Mouse (Mus musculus): ENCODE measurements around the gene Cdipt. TPM values are rescaled to one million over a fixed set of nuclear protein-coding genes. Genes with fewer than 3 reads are reported as not detected.

Gene Cdipt
- polyA plus RNA-seq, 2 experiments: 32.6 to 36.4 TPM

DNA sequence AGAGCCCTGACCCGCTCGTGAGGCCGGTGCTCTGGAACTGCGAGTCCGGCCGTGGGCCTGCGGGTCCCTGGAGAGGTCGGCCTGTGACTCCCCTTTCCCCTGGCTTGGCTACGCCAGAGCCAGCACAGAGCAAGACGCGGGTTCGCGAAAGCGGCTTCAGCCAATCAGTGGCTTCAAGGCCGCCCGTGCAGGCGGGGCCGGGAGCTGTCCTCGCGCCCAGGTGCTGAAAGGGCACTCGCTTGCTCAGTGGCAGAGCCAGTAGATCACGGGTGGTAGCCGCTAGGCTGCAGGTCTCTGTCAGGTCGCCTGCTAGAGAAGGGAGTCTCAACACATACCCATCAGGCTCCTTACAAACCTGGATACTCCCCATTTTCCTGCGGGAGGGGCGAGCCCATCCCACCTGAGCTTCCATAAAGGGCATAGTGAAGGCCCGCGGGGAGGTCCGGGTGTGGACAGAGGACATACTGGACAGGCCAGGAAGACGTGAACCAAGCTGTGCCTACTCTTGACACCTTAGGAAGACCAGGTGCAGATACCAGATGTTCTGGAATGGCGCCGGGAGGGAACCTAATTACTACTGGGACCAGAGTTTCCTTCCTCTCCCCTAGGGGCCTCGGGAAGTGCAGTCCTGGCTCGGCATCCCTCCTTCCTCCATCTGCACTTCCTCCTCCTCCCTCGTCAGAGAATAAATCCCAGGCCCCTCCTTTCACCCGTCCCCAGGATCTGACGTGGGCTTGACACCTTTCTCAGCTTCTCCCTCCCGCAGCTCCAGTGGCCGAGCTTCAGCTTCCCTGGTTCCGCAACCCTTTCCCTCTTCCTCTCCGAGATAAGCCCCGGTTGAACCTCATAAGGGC, 25.7 kb upstream of the Cdipt start, which contains the start of gene Sez6l2:
Sez6l2 (plus strand) TSS at position 771 of the 854 bp plus-strand sequence.
- ATAC-seq (ENCODE audit: insufficient read depth) (peak; percentile 77), DNase-seq (ENCODE audit: low read depth in 3 of 3, low spot score in 3 of 3) (peak; percentile 64 to 68 (median 64))
- no peaks in the 10 kb centered on the region; a peak in 1 of 4 replicates for H3K4me1 ChIP-seq (replicated peaks; ENCODE audit: control insufficient read depth in 2 of 2, insufficient read depth in 2 of 2, low read length in 1 of 2)
- TF ChIP-seq CTCF (IDR thresholded peaks at IDR 0.05; ENCODE audit: low read depth) (0 out of 2 replicates have a peak, but pooled peaks have one; percentile 1), EP300 (IDR thresholded peaks at IDR 0.05; ENCODE audit: low read depth) (no peak)
- 0 out of 2 replicates have a peak within 1 kb of the TSS, but pooled peaks have one; percentile 18 for H3K9ac ChIP-seq (replicated peaks)
- WGBS (ENCODE audit: insufficient replicate concordance): 1% methylated on average over 42 of the region's 42 CpGs
- no peaks in the 10 kb centered on the region for H3K9me3 ChIP-seq (ENCODE audit: control insufficient read depth, low read length)
- peak within 1 kb of the TSS in 1 of 2 experiments; percentile 44; a peak in 3 of 4 replicates for H3K4me3 ChIP-seq (ENCODE audit: insufficient read depth in 1 of 2, low read depth in 2 of 2, low read length in 2 of 2)
- no peak within 1 kb of the TSS for H3K27ac ChIP-seq
- H3K4me2 ChIP-seq (ENCODE audit: low read depth): peak within 1 kb of the TSS; percentile 76
- peaks cover 18% of the 10 kb centered on the region for H3K27me3 ChIP-seq (ENCODE audit: control insufficient read depth, insufficient read depth, low read length)
- H3K36me3 ChIP-seq (replicated peaks; ENCODE audit: control insufficient read depth, insufficient read depth, low read depth): no peaks in the 10 kb centered on the region

GRCm38 (mm10) chr7:126950647-126951615, 24.8 kb upstream of the Cdipt start:
- TF ChIP-seq CTCF (IDR thresholded peaks at IDR 0.05; ENCODE audit: low read depth): no peak
- TF ChIP-seq EP300 (IDR thresholded peaks at IDR 0.05; ENCODE audit: low read depth): no peak
- WGBS (ENCODE audit: insufficient replicate concordance): 10% methylated on average over 26 of the region's 26 CpGs
- H3K4me3 ChIP-seq (ENCODE audit: insufficient read depth in 1 of 2, low read depth in 2 of 2, low read length in 2 of 2): no peak overlapping the region
- H3K27ac ChIP-seq: no peak overlapping the region
- peaks cover 18% of the 10 kb centered on the region for H3K27me3 ChIP-seq (ENCODE audit: control insufficient read depth, insufficient read depth, low read length)
- no peak overlapping the region for H3K4me2 ChIP-seq (ENCODE audit: low read depth)
- ATAC-seq (ENCODE audit: insufficient read depth) (no peak), DNase-seq (ENCODE audit: low read depth in 3 of 3, low spot score in 3 of 3) (no peak)
- no peaks in the 10 kb centered on the region for H3K9me3 ChIP-seq (ENCODE audit: control insufficient read depth, low read length)
- H3K4me1 ChIP-seq (replicated peaks; ENCODE audit: control insufficient read depth in 2 of 2, insufficient read depth in 2 of 2, low read length in 1 of 2): no peaks in the 10 kb centered on the region; a peak in 1 of 4 replicates
- no peak overlapping the region for H3K9ac ChIP-seq (replicated peaks)
- no peaks in the 10 kb centered on the region for H3K36me3 ChIP-seq (replicated peaks; ENCODE audit: control insufficient read depth, insufficient read depth, low read depth)

- TF ChIP-seq EP300 (IDR thresholded peaks at IDR 0.05; ENCODE audit: low read depth) (no peak), CTCF (IDR thresholded peaks at IDR 0.05; ENCODE audit: low read depth) (no peak)
- 19% methylated on average over 4 of the region's 4 CpGs for WGBS (ENCODE audit: insufficient replicate concordance)
- H3K4me3 ChIP-seq (ENCODE audit: insufficient read depth in 1 of 2, low read depth in 2 of 2, low read length in 2 of 2): no peak overlapping the region
- H3K9ac ChIP-seq (replicated peaks): no peak overlapping the region
- H3K4me1 ChIP-seq (replicated peaks; ENCODE audit: control insufficient read depth in 2 of 2, insufficient read depth in 2 of 2, low read length in 1 of 2): no peaks in the 10 kb centered on the region; a peak in 1 of 4 replicates
- no peak for ATAC-seq (ENCODE audit: insufficient read depth)
- no peaks in the 10 kb centered on the region for H3K9me3 ChIP-seq (ENCODE audit: control insufficient read depth, low read length)
- peaks cover 18% of the 10 kb centered on the region for H3K27me3 ChIP-seq (ENCODE audit: control insufficient read depth, insufficient read depth, low read length)
- H3K36me3 ChIP-seq (replicated peaks; ENCODE audit: control insufficient read depth, insufficient read depth, low read depth): no peaks in the 10 kb centered on the region
- no peak overlapping the region for H3K27ac ChIP-seq
- no peak for DNase-seq (ENCODE audit: low read depth in 3 of 3, low spot score in 3 of 3)
- no peak overlapping the region for H3K4me2 ChIP-seq (ENCODE audit: low read depth)
Measured at GRCm38 (mm10) chr7:126951741-126952140, 24.0 kb upstream of the Cdipt start.

- TF ChIP-seq CTCF (IDR thresholded peaks at IDR 0.05; ENCODE audit: low read depth): no peak
- no peak for TF ChIP-seq EP300 (IDR thresholded peaks at IDR 0.05; ENCODE audit: low read depth)
- no peak overlapping the region for H3K9ac ChIP-seq (replicated peaks)
- no peak for DNase-seq (ENCODE audit: low read depth in 3 of 3, low spot score in 3 of 3)
- H3K4me1 ChIP-seq (replicated peaks; ENCODE audit: control insufficient read depth in 2 of 2, insufficient read depth in 2 of 2, low read length in 1 of 2): no peaks in the 10 kb centered on the region; a peak in 1 of 4 replicates
- no peak overlapping the region for H3K4me3 ChIP-seq (ENCODE audit: insufficient read depth in 1 of 2, low read depth in 2 of 2, low read length in 2 of 2)
- no peaks in the 10 kb centered on the region for H3K36me3 ChIP-seq (replicated peaks; ENCODE audit: control insufficient read depth, insufficient read depth, low read depth)
- H3K27me3 ChIP-seq (ENCODE audit: control insufficient read depth, insufficient read depth, low read length): peaks cover 18% of the 10 kb centered on the region
- no peak for ATAC-seq (ENCODE audit: insufficient read depth)
- no peaks in the 10 kb centered on the region for H3K9me3 ChIP-seq (ENCODE audit: control insufficient read depth, low read length)
- no peak overlapping the region for H3K4me2 ChIP-seq (ENCODE audit: low read depth)
- WGBS (ENCODE audit: insufficient replicate concordance): 2% methylated on average over 8 of the region's 8 CpGs
- no peak overlapping the region for H3K27ac ChIP-seq
Measured at GRCm38 (mm10) chr7:126952646-126953045, 23.1 kb upstream of the Cdipt start.
